Mouse (Mus musculus): Measurements from ENCODE around the gene Fkbp9. TPM values are rescaled to one million over a fixed set of nuclear protein-coding genes. Genes with fewer than 3 reads are reported as not detected.
"Not testable (repeated sequence)": the region's sequence is repeated elsewhere in the genome, so short reads cannot be mapped to it uniquely, and the experiment has no call there.

The Fkbp9 gene
- polyA plus RNA-seq, 1 experiment from 2014 or later = 50.4 TPM

- Histone ChIP-seq H3K36me3 (replicated peaks) (0 out of 2 replicates have a peak, but pooled peaks cover 4% of the 10 kb centered on the region), H3K27ac (no peak overlapping the region), H3K4me1 (no peaks in the 10 kb centered on the region), H3K4me3 (replicated peaks) (no peak overlapping the region), H3K4me2 (no peak overlapping the region), H3K9ac (no peak overlapping the region), H3K9me3 (no peaks in the 10 kb centered on the region), H3K27me3 (no peaks in the 10 kb centered on the region)
- 94% methylated on average over 3 of the region's 3 CpGs for WGBS
- no peak for ATAC-seq (ENCODE audit: low FRiP score)
Measured at GRCm38 (mm10) chr6:56848974-56849373, 17.1 kb downstream of the Fkbp9 start.

GRCm38 (mm10) chr6:56850315-56850714, 18.5 kb downstream of the Fkbp9 start:
- no peaks in the 10 kb centered on the region for H3K4me1 ChIP-seq
- H3K9ac ChIP-seq = no peak overlapping the region
- H3K4me3 ChIP-seq (replicated peaks) = no peak overlapping the region
- 74% methylated on average over 7 of the region's 7 CpGs for WGBS
- no peak overlapping the region for H3K4me2 ChIP-seq
- no peaks in the 10 kb centered on the region for H3K9me3 ChIP-seq
- 0 out of 2 replicates have a peak, but pooled peaks cover 4% of the 10 kb centered on the region for H3K36me3 ChIP-seq (replicated peaks)
- no peak for ATAC-seq (ENCODE audit: low FRiP score)
- no peaks in the 10 kb centered on the region for H3K27me3 ChIP-seq
- no peak overlapping the region for H3K27ac ChIP-seq

- Histone ChIP-seq H3K9ac (no peak overlapping the region), H3K27ac (no peak overlapping the region), H3K9me3 (no peaks in the 10 kb centered on the region), H3K4me3 (replicated peaks) (no peak overlapping the region), H3K4me2 (no peak overlapping the region), H3K27me3 (no peaks in the 10 kb centered on the region), H3K4me1 (no peaks in the 10 kb centered on the region), H3K36me3 (replicated peaks) (peaks cover 4% of the 10 kb centered on the region; the same call in 1 of the 2 replicates)
- WGBS = 95% methylated on average over 8 of the region's 8 CpGs
- ATAC-seq (ENCODE audit: low FRiP score) = no peak
Measured at GRCm38 (mm10) chr6:56854803-56855202, 22.9 kb downstream of the Fkbp9 start.

GRCm38 (mm10) chr6:56856748-56857147, 24.9 kb downstream of the Fkbp9 start:
- WGBS = 60% methylated on average over 5 of the region's 5 CpGs
- Histone ChIP-seq H3K4me3 (replicated peaks) (no peak overlapping the region), H3K27me3 (no peaks in the 10 kb centered on the region), H3K9ac (no peak overlapping the region), H3K4me1 (no peaks in the 10 kb centered on the region), H3K4me2 (no peak overlapping the region), H3K36me3 (replicated peaks) (no peaks in the 10 kb centered on the region; the same call in 1 of the 2 replicates), H3K9me3 (no peaks in the 10 kb centered on the region), H3K27ac (no peak overlapping the region)
- no peak for ATAC-seq (ENCODE audit: low FRiP score)

GRCm38 (mm10) chr6:56860205-56860848, 28.5 kb downstream of the Fkbp9 start:
- no peak overlapping the region for H3K4me3 ChIP-seq (replicated peaks)
- no peaks in the 10 kb centered on the region; the same call in 1 of the 2 replicates for H3K36me3 ChIP-seq (replicated peaks)
- no peaks in the 10 kb centered on the region for H3K27me3 ChIP-seq
- ATAC-seq (ENCODE audit: low FRiP score) = no peak
- no peak overlapping the region for H3K27ac ChIP-seq
- no peak overlapping the region for H3K4me2 ChIP-seq
- H3K9me3 ChIP-seq = no peaks in the 10 kb centered on the region
- no peak overlapping the region for H3K9ac ChIP-seq
- 93% methylated on average over 8 of the region's 8 CpGs for WGBS
- no peaks in the 10 kb centered on the region for H3K4me1 ChIP-seq

- ATAC-seq (ENCODE audit: low FRiP score); H3K4me1 ChIP-seq; H3K9ac ChIP-seq; H3K4me2 ChIP-seq; H3K4me3 ChIP-seq (replicated peaks); H3K27me3 ChIP-seq; H3K27ac ChIP-seq; H3K9me3 ChIP-seq; H3K36me3 ChIP-seq (replicated peaks): not testable (repeated sequence)
- WGBS = 87% methylated on average over 1 of the region's 1 CpGs
Measured at GRCm38 (mm10) chr6:56866899-56867298, 35.0 kb downstream of the Fkbp9 start.

GRCm38 (mm10) chr6:56868565-56868964, 36.7 kb downstream of the Fkbp9 start:
- Histone ChIP-seq H3K36me3 (replicated peaks) (no peaks in the 10 kb centered on the region), H3K4me1 (no peaks in the 10 kb centered on the region), H3K27ac (no peak overlapping the region), H3K9ac (no peak overlapping the region), H3K27me3 (no peaks in the 10 kb centered on the region), H3K4me2 (no peak overlapping the region), H3K4me3 (replicated peaks) (no peak overlapping the region), H3K9me3 (no peaks in the 10 kb centered on the region)
- WGBS = 82% methylated on average over 8 of the region's 8 CpGs
- no peak for ATAC-seq (ENCODE audit: low FRiP score)

GRCm38 (mm10) chr6:56870027-56870426, 38.2 kb downstream of the Fkbp9 start:
- no peak overlapping the region for H3K4me2 ChIP-seq
- H3K36me3 ChIP-seq (replicated peaks) = no peaks in the 10 kb centered on the region
- no peak overlapping the region for H3K9ac ChIP-seq
- no peak overlapping the region for H3K27ac ChIP-seq
- no peaks in the 10 kb centered on the region for H3K4me1 ChIP-seq
- H3K4me3 ChIP-seq (replicated peaks) = no peak overlapping the region
- no peak for ATAC-seq (ENCODE audit: low FRiP score)
- WGBS = 85% methylated on average over 2 of the region's 2 CpGs
- H3K27me3 ChIP-seq = no peaks in the 10 kb centered on the region
- H3K9me3 ChIP-seq = no peaks in the 10 kb centered on the region

- no peaks in the 10 kb centered on the region for H3K4me1 ChIP-seq
- H3K36me3 ChIP-seq (replicated peaks) = peaks cover 8% of the 10 kb centered on the region
- WGBS = 94% methylated on average over 4 of the region's 4 CpGs
- H3K27me3 ChIP-seq = no peaks in the 10 kb centered on the region
- no peaks in the 10 kb centered on the region for H3K9me3 ChIP-seq
- no peak overlapping the region for H3K27ac ChIP-seq
- no peak for ATAC-seq (ENCODE audit: low FRiP score)
- no peak overlapping the region for H3K4me3 ChIP-seq (replicated peaks)
- no peak overlapping the region for H3K9ac ChIP-seq
- H3K4me2 ChIP-seq = no peak overlapping the region
Measured at GRCm38 (mm10) chr6:56876870-56877269, 45.0 kb downstream of the Fkbp9 start.

GRCm38 (mm10) chr6:56877985-56878384, 46.1 kb downstream of the Fkbp9 start:
- no peak for ATAC-seq (ENCODE audit: low FRiP score)
- WGBS = 93% methylated on average over 8 of the region's 8 CpGs
- no peak overlapping the region for H3K27ac ChIP-seq

GRCm38 (mm10) chr6:56879352-56879955, 47.6 kb downstream of the Fkbp9 start:
- H3K27me3 ChIP-seq = no peaks in the 10 kb centered on the region
- no peak overlapping the region for H3K4me3 ChIP-seq (replicated peaks)
- no peak overlapping the region for H3K9ac ChIP-seq
- WGBS = 89% methylated on average over 1 of the region's 1 CpGs
- H3K9me3 ChIP-seq = no peaks in the 10 kb centered on the region
- H3K4me1 ChIP-seq = no peaks in the 10 kb centered on the region
- H3K4me2 ChIP-seq = no peak overlapping the region
- H3K27ac ChIP-seq = no peak overlapping the region
- ATAC-seq (ENCODE audit: low FRiP score) = no peak
- H3K36me3 ChIP-seq (replicated peaks) = peaks cover 18% of the 10 kb centered on the region

More at GRCm38 (mm10) chr6:56877985-56878384, 46.1 kb downstream of the Fkbp9 start:
- no peaks in the 10 kb centered on the region for H3K4me1 ChIP-seq
- H3K36me3 ChIP-seq (replicated peaks) = peaks cover 18% of the 10 kb centered on the region
- H3K27me3 ChIP-seq = no peaks in the 10 kb centered on the region
- no peaks in the 10 kb centered on the region for H3K9me3 ChIP-seq
- H3K4me2 ChIP-seq = no peak overlapping the region
- H3K4me3 ChIP-seq (replicated peaks) = no peak overlapping the region
- no peak overlapping the region for H3K9ac ChIP-seq

GRCm38 (mm10) chr6:56888561-56888960, 56.7 kb downstream of the Fkbp9 start:
- peaks cover 40% of the 10 kb centered on the region for H3K36me3 ChIP-seq (replicated peaks)
- WGBS = 88% methylated on average over 6 of the region's 6 CpGs
- no peak overlapping the region for H3K9ac ChIP-seq
- no peaks in the 10 kb centered on the region for H3K9me3 ChIP-seq
- no peak for ATAC-seq (ENCODE audit: low FRiP score)
- H3K4me1 ChIP-seq = no peaks in the 10 kb centered on the region
- H3K4me2 ChIP-seq = no peak overlapping the region
- no peak overlapping the region for H3K27ac ChIP-seq
- H3K27me3 ChIP-seq = no peaks in the 10 kb centered on the region
- no peak overlapping the region for H3K4me3 ChIP-seq (replicated peaks)

- H3K4me3 ChIP-seq (replicated peaks) = no peak overlapping the region
- peaks cover 40% of the 10 kb centered on the region for H3K36me3 ChIP-seq (replicated peaks)
- 78% methylated on average over 2 of the region's 2 CpGs for WGBS
Measured at GRCm38 (mm10) chr6:56890762-56891161, 58.9 kb downstream of the Fkbp9 start.

More at GRCm38 (mm10) chr6:56890762-56891161, 58.9 kb downstream of the Fkbp9 start:
- no peaks in the 10 kb centered on the region for H3K27me3 ChIP-seq
- no peaks in the 10 kb centered on the region for H3K9me3 ChIP-seq
- H3K9ac ChIP-seq = no peak overlapping the region
- no peak overlapping the region for H3K4me2 ChIP-seq
- no peak for ATAC-seq (ENCODE audit: low FRiP score)
- no peaks in the 10 kb centered on the region for H3K4me1 ChIP-seq
- no peak overlapping the region for H3K27ac ChIP-seq

Measured in forebrain, embryonic 12.5 days (tissue).